Mouse (Mus musculus): ENCODE measurements around the gene Gm12355. TPM values are rescaled to one million over a fixed set of nuclear protein-coding genes. Genes with fewer than 3 reads are reported as not detected.
"Not testable (repeated sequence)": the region's sequence is repeated elsewhere in the genome, so short reads cannot be mapped to it uniquely, and the experiment has no call there.

Gm12355 gene
- total RNA-seq, 2 experiments from 2014 or later: 3.0 to 4.2 TPM

- intact Hi-C loops (cut with DNase I): loop anchor here (10.0 kb wide), 1 partner anchor 50 kb away; no protein-coding TSS in a partner anchor
- DNase-seq: not testable (repeated sequence)
These were observed 20.6 kb downstream of the Gm12355 start for GRCm38 (mm10) chr11:98604911-98605310.

- no peak for DNase-seq
- intact Hi-C loops (cut with DNase I): loop anchor here (10.0 kb wide), 1 partner anchor 51 kb away; no protein-coding TSS in a partner anchor
These were observed 21.5 kb downstream of the Gm12355 start for GRCm38 (mm10) chr11:98603953-98604352.

GRCm38 (mm10) chr11:98602090-98602690 is 23.3 kb downstream of the Gm12355 start:
- intact Hi-C loops (cut with DNase I): loop anchor here (10.0 kb wide), 1 partner anchor 53 kb away; no protein-coding TSS in a partner anchor
- DNase-seq: no peak

GRCm38 (mm10) chr11:98599291-98599690 is 26.2 kb downstream of the Gm12355 start:
- no peak for DNase-seq
- intact Hi-C loops (cut with DNase I): no loop called here

- peak in 1 of 2 experiments; percentile 12 for DNase-seq
- intact Hi-C loops (cut with DNase I): no loop called here
These were observed 26.6 kb downstream of the Gm12355 start for GRCm38 (mm10) chr11:98598851-98599290.

GRCm38 (mm10) chr11:98597991-98598390 is 27.5 kb downstream of the Gm12355 start, which contains the start of gene Lrrc3c:
Gene Lrrc3c, plus strand, starts transcription at chr11:98598291.
- peak in 1 of 2 experiments; percentile 9 for DNase-seq
- intact Hi-C loops (cut with DNase I): no loop called here

- intact Hi-C loops (cut with DNase I): no loop called here
- peak in 1 of 2 experiments; percentile 25 for DNase-seq
These were observed 28.1 kb downstream of the Gm12355 start for GRCm38 (mm10) chr11:98597363-98597762.

GRCm38 (mm10) chr11:98595955-98596354 is 29.5 kb downstream of the Gm12355 start:
- intact Hi-C loops (cut with DNase I): no loop called here
- DNase-seq: no peak

- intact Hi-C loops (cut with DNase I): no loop called here
- DNase-seq: peak in 1 of 2 experiments; percentile 8
These were observed 30.0 kb downstream of the Gm12355 start for GRCm38 (mm10) chr11:98595473-98595872.

- intact Hi-C loops (cut with DNase I): no loop called here
- DNase-seq: no peak
These were observed 30.4 kb downstream of the Gm12355 start for GRCm38 (mm10) chr11:98595021-98595420.

- intact Hi-C loops (cut with DNase I): no loop called here
These were observed 34.7 kb downstream of the Gm12355 start for GRCm38 (mm10) chr11:98590548-98591445.

GRCm38 (mm10) chr11:98589306-98589705 is 36.2 kb downstream of the Gm12355 start:
- intact Hi-C loops (cut with DNase I): no loop called here
- DNase-seq: no peak

More at GRCm38 (mm10) chr11:98590548-98591445, 34.7 kb downstream of the Gm12355 start:
- DNase-seq: no peak

- DNase-seq: peak in 1 of 2 experiments; percentile 6
- intact Hi-C loops (cut with DNase I): no loop called here
These were observed 36.6 kb downstream of the Gm12355 start for GRCm38 (mm10) chr11:98588833-98589281.

GRCm38 (mm10) chr11:98587684-98588546 is 37.5 kb downstream of the Gm12355 start:
- intact Hi-C loops (cut with DNase I): no loop called here
- peak; percentile 42 to 73 for DNase-seq

- DNase-seq: peak; percentile 97 to 98
- intact Hi-C loops (cut with DNase I): no loop called here
These were observed 38.4 kb downstream of the Gm12355 start, which contains the start of gene Ormdl3 for GRCm38 (mm10) chr11:98586892-98587563. Gene Ormdl3, minus strand, starts transcription at chr11:98587368.

- peak in 1 of 2 experiments; percentile 31 for DNase-seq
- intact Hi-C loops (cut with DNase I): no loop called here
These were observed 39.2 kb downstream of the Gm12355 start for GRCm38 (mm10) chr11:98586087-98586891.

GRCm38 (mm10) chr11:98584629-98585177 is 40.8 kb downstream of the Gm12355 start:
- no peak for DNase-seq
- intact Hi-C loops (cut with DNase I): no loop called here

GRCm38 (mm10) chr11:98584146-98584545 is 41.3 kb downstream of the Gm12355 start:
- intact Hi-C loops (cut with DNase I): no loop called here
- no peak for DNase-seq
